13 mouse cellular contexts compared by ENCODE assay signal in genomic region chr7:132669999-132670862, GRCm38 (mm10). TPM values are rescaled to one million over a fixed set of nuclear protein-coding genes. Genes with fewer than 3 reads are reported as not detected.
A peak's percentile ranks its signal among the peaks of the same experiment; 100 is the strongest.
DNase-seq lines count a peak whose midpoint lies in the region; ATAC-seq and TF ChIP-seq lines count a peak whose summit lies in the region.
"Had no signal": no experiment of that assay in that cellular context is flagged by ENCODE, and none has a peak within 500 bp of the region (broad histone marks: within the 10 kb centered on the region; RNA-seq: fewer than 3 reads in every experiment).

No protein-coding gene starts in this region.

- peaks cover 31% of the 10 kb centered on the region for H3K4me1 ChIP-seq in cerebellum, adult 2 months (ENCODE audit: control insufficient read depth, insufficient read depth, low read length)
- H3K4me1 ChIP-seq in liver, adult 2 months (ENCODE audit: control insufficient read depth, insufficient read depth, low read length): peaks cover 23% of the 10 kb centered on the region
- H3K4me1 ChIP-seq in liver, embryonic 12.5 days: no peaks in the 10 kb centered on the region
- peaks cover 42% of the 10 kb centered on the region for H3K4me1 ChIP-seq in lung, adult 2 months (ENCODE audit: control insufficient read depth, insufficient read depth, low read length)
- H3K4me1 ChIP-seq in stomach, embryonic 16.5 days (ENCODE audit: control insufficient read depth, insufficient read depth, low read length): peaks cover 8% of the 10 kb centered on the region; the same call in 1 of the 2 replicates
- H3K4me1 ChIP-seq: midbrain, embryonic 15.5 days had no signal

- H3K4me2 ChIP-seq in liver, embryonic 12.5 days: no peak overlapping the region
- H3K4me2 ChIP-seq in stomach, embryonic 16.5 days (ENCODE audit: low read depth, low read length): no peak overlapping the region
- H3K4me2 ChIP-seq: forebrain, embryonic 15.5 days; hindbrain, embryonic 15.5 days; midbrain, embryonic 15.5 days had no signal

- TF ChIP-seq CTCF in cerebellum, adult 2 months (IDR thresholded peaks at IDR 0.05; ENCODE audit: borderline replicate concordance, insufficient read depth, low read depth, low read length): no peak
- TF ChIP-seq CTCF in liver, adult 2 months (IDR thresholded peaks at IDR 0.05; ENCODE audit: low read depth, low read length): no peak
- peak; percentile 35; the same call in 1 of the 2 replicates for TF ChIP-seq CTCF in lung, adult 2 months (IDR thresholded peaks at IDR 0.05; ENCODE audit: insufficient read depth, low read length)

- H3K4me3 ChIP-seq in cerebellum, adult 2 months (replicated peaks; ENCODE audit: insufficient read depth, low read depth, low read length): no peak overlapping the region
- H3K4me3 ChIP-seq in liver, adult 2 months (ENCODE audit: insufficient read depth, low read depth, low read length): no peak overlapping the region
- H3K4me3 ChIP-seq in liver, embryonic 12.5 days: no peak overlapping the region
- no peak overlapping the region for H3K4me3 ChIP-seq in lung, adult 2 months (replicated peaks; ENCODE audit: extremely low read depth, low read depth, low read length)
- no peak overlapping the region for H3K4me3 ChIP-seq in stomach, embryonic 16.5 days (replicated peaks; ENCODE audit: low read length)
- H3K4me3 ChIP-seq: forebrain, embryonic 15.5 days; hindbrain, embryonic 15.5 days; midbrain, embryonic 15.5 days had no signal

- no peak for TF ChIP-seq POLR2A in cerebellum, adult 2 months (IDR thresholded peaks at IDR 0.05; ENCODE audit: borderline replicate concordance, insufficient read depth, low read length)
- no peak for TF ChIP-seq POLR2A in liver, adult 2 months (IDR thresholded peaks at IDR 0.05; ENCODE audit: extremely low read depth, insufficient read depth, low read length)
- TF ChIP-seq POLR2A in lung, adult 2 months (IDR thresholded peaks at IDR 0.05; ENCODE audit: borderline replicate concordance, extremely low read depth, low read depth, low read length): peak; percentile 86; the same call in 1 of the 2 replicates

- no peak overlapping the region for H3K27ac ChIP-seq in cerebellum, adult 2 months (ENCODE audit: insufficient read depth, low read length)
- H3K27ac ChIP-seq in liver, adult 2 months (replicated peaks; ENCODE audit: insufficient read depth, low read depth, low read length): peak overlapping the region; percentile 62
- no peak overlapping the region for H3K27ac ChIP-seq in liver, embryonic 12.5 days
- H3K27ac ChIP-seq in stomach, embryonic 16.5 days (ENCODE audit: low read length): 0 out of 2 replicates have a peak overlapping the region, but pooled peaks have one; percentile 8
- H3K27ac ChIP-seq: forebrain, embryonic 15.5 days; hindbrain, embryonic 15.5 days; midbrain, embryonic 15.5 days had no signal

- WGBS in cerebellum, adult 2 months: 92% methylated on average over 20 of the region's 20 CpGs
- 51% methylated on average over 20 of the region's 20 CpGs for WGBS in liver, adult 2 months
- WGBS in liver, embryonic 12.5 days (ENCODE audit: insufficient replicate concordance): 75% methylated on average over 20 of the region's 20 CpGs
- WGBS in lung, adult 2 months: 36% methylated on average over 20 of the region's 20 CpGs
- 79% methylated on average over 20 of the region's 20 CpGs for WGBS in stomach, embryonic 16.5 days

- H3K9me3 ChIP-seq in liver, embryonic 12.5 days (replicated peaks): no peaks in the 10 kb centered on the region
- no peaks in the 10 kb centered on the region for H3K9me3 ChIP-seq in stomach, embryonic 16.5 days (replicated peaks; ENCODE audit: control insufficient read depth, low read length)
- H3K9me3 ChIP-seq: forebrain, embryonic 15.5 days; hindbrain, embryonic 15.5 days; midbrain, embryonic 15.5 days had no signal

- no peaks in the 10 kb centered on the region for H3K79me2 ChIP-seq in liver, adult 2 months (ENCODE audit: control insufficient read depth, insufficient read depth, low read length)

- ATAC-seq in liver, embryonic 12.5 days: no peak
- ATAC-seq in stomach, embryonic 16.5 days (ENCODE audit: insufficient read depth, low FRiP score): no peak
- ATAC-seq: forebrain, embryonic 15.5 days; midbrain, embryonic 15.5 days had no signal

- no peak overlapping the region for H3K9ac ChIP-seq in liver, adult 2 months (ENCODE audit: low read depth, low read length)
- H3K9ac ChIP-seq in liver, embryonic 12.5 days: no peak overlapping the region
- no peak overlapping the region for H3K9ac ChIP-seq in stomach, embryonic 16.5 days (ENCODE audit: low read length)
- H3K9ac ChIP-seq: forebrain, embryonic 15.5 days; hindbrain, embryonic 15.5 days; midbrain, embryonic 15.5 days had no signal

- no peaks in the 10 kb centered on the region for H3K27me3 ChIP-seq in cerebellum, adult 2 months (ENCODE audit: control insufficient read depth, insufficient read depth, low read length)
- H3K27me3 ChIP-seq in liver, adult 2 months (ENCODE audit: control insufficient read depth, insufficient read depth, low read length): no peaks in the 10 kb centered on the region
- H3K27me3 ChIP-seq in liver, embryonic 12.5 days (replicated peaks): no peaks in the 10 kb centered on the region
- no peaks in the 10 kb centered on the region for H3K27me3 ChIP-seq in stomach, embryonic 16.5 days (ENCODE audit: control insufficient read depth, insufficient read depth, low read length)
- H3K27me3 ChIP-seq: forebrain, embryonic 15.5 days; hindbrain, embryonic 15.5 days; midbrain, embryonic 15.5 days had no signal

- H3K36me3 ChIP-seq in liver, adult 2 months (ENCODE audit: control insufficient read depth, insufficient read depth, low read length): no peaks in the 10 kb centered on the region
- no peaks in the 10 kb centered on the region for H3K36me3 ChIP-seq in liver, embryonic 12.5 days
- H3K36me3 ChIP-seq in stomach, embryonic 16.5 days (ENCODE audit: control insufficient read depth, insufficient read depth, low read length): no peaks in the 10 kb centered on the region
- H3K36me3 ChIP-seq: forebrain, embryonic 15.5 days; hindbrain, embryonic 15.5 days; midbrain, embryonic 15.5 days had no signal

- DNase-seq in cerebellum, adult 9-11 months: peak; percentile 12
- no peak for DNase-seq in cerebellum, adult 2 months
- DNase-seq in liver, adult 2 months (ENCODE audit: extremely low read depth, low read depth, low spot score): no peak
- DNase-seq in lung, adult 2 months: peak; percentile 62
- no peak for DNase-seq in left cerebral cortex, adult 18-20 months (ENCODE audit: low spot score in 2 of 2)
- DNase-seq in frontal cortex, postnatal 14 days (ENCODE audit: low spot score in 2 of 2): no peak
- DNase-seq: cerebellum, adult 18-20 months; right cerebral cortex, postnatal 14 days had no signal

RNA-seq across cellular contexts. Expression of gene Lhpp, which starts 59.8 kb away (rescaled TPM):
- 26.7 and 30.4 TPM in 2 replicates for polyA plus RNA-seq in cerebellum, adult 2 months (2012; rRNA removed)
- total RNA-seq in liver, adult 2 months (2014; rRNA removed): 55.4 and 60.2 TPM in 2 replicates
- polyA plus RNA-seq in liver, adult 2 months (2012; rRNA removed): 137 and 166 TPM in 2 replicates
- polyA plus RNA-seq in liver, embryonic 12.5 days (2016; fragmentation: Nextera tagmentation; extraction: Ambion mirVana): 8.9 and 9.2 TPM in 2 replicates
- 12.4 and 17.1 TPM in 2 replicates for polyA plus RNA-seq in lung, adult 2 months (2012; rRNA removed)
- polyA plus RNA-seq in stomach, embryonic 16.5 days (2015; fragmentation: Nextera tagmentation; extraction: Ambion mirVana): 12.7 and 13.5 TPM in 2 replicates
- total RNA-seq in left cerebral cortex, adult 18-20 months (2021): 10 to 100 TPM; 15.0 to 16.4 TPM

Comparison
In these comparisons a context has a peak if more than half of its experiments do, and no peak if none do; other contexts are left out.
1. DNase-seq: peak in cerebellum, adult 9-11 months (single experiment) and lung, adult 2 months (single experiment); none in cerebellum, adult 2 months (0 of 2), liver, adult 2 months (single experiment), left cerebral cortex, adult 18-20 months (0 of 2) and frontal cortex, postnatal 14 days (0 of 2).
2. H3K27ac ChIP-seq: peak in liver, adult 2 months (single experiment) and stomach, embryonic 16.5 days (single experiment); none in cerebellum, adult 2 months (single experiment) and liver, embryonic 12.5 days (single experiment).